Mouse (Mus musculus): ENCODE results near the gene Dnajc9. TPM values are rescaled to one million over a fixed set of nuclear protein-coding genes. Genes with fewer than 3 reads are reported as not detected.

Gene Dnajc9
- polyA plus RNA-seq, 1 experiment from 2014 or later = 119 TPM

DNA sequence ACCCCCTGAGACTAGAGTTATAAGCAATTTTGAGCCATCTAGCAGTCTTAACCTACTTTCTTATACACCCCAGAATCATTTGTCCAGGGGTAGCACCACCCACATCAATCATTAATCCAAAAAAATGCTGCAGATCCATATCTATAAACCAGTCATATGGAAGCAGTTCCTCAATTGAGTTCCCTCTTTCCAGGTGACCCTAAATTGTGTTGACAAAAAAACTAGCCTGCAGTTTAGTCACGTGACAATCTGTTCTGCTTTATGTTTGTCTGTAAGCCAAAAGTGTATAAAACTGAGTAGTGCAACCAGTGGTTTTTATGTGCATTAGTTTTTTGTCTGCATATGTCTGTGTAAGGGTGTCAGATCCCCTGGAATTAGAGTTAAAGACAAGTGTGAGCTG lies 16.9 kb downstream of the Dnajc9 start:
- Histone ChIP-seq H3K27ac (ENCODE audit: low read length) (no peak overlapping the region), H3K27me3 (replicated peaks; ENCODE audit: control insufficient read depth, insufficient read depth, low read length) (no peaks in the 10 kb centered on the region), H3K9me3 (ENCODE audit: control insufficient read depth, low read length) (no peaks in the 10 kb centered on the region), H3K4me1 (ENCODE audit: control insufficient read depth, insufficient read depth, low read length) (0 out of 2 replicates have a peak, but pooled peaks cover 2% of the 10 kb centered on the region), H3K4me2 (ENCODE audit: low read depth, low read length) (no peak overlapping the region), H3K4me3 (ENCODE audit: low read length) (no peak overlapping the region), H3K36me3 (ENCODE audit: control insufficient read depth, insufficient read depth, low read length) (0 out of 2 replicates have a peak, but pooled peaks cover 7% of the 10 kb centered on the region), H3K9ac (ENCODE audit: low read depth, low read length) (no peak overlapping the region)
- no peak for ATAC-seq
- WGBS = 80% methylated on average over 1 of the region's 1 CpGs

DNA sequence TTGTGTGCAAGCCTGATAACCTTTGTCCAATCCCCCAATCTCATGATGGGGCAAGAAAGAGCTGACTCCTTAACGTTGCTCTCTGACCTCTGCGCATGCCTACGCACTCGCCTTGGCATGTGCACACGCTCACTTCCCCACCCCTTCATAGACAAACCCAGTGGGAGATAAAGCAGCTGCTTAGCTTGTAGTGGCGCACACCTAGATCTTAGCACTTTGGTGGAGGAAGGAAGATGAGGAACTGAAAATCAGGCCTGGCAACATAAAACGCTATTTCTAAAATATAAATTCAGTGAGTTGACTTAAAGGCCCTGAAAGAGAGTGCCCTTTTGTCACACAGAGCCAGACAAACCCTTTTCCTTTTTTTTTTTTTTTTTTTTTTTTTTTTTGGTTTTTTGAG lies 17.9 kb downstream of the Dnajc9 start:
- Histone ChIP-seq H3K4me1 (ENCODE audit: control insufficient read depth, insufficient read depth, low read length) (no peaks in the 10 kb centered on the region), H3K27me3 (replicated peaks; ENCODE audit: control insufficient read depth, insufficient read depth, low read length) (no peaks in the 10 kb centered on the region), H3K4me3 (ENCODE audit: low read length) (no peak overlapping the region), H3K9ac (ENCODE audit: low read depth, low read length) (no peak overlapping the region), H3K4me2 (ENCODE audit: low read depth, low read length) (no peak overlapping the region), H3K36me3 (ENCODE audit: control insufficient read depth, insufficient read depth, low read length) (0 out of 2 replicates have a peak, but pooled peaks cover 7% of the 10 kb centered on the region), H3K27ac (ENCODE audit: low read length) (no peak overlapping the region), H3K9me3 (ENCODE audit: control insufficient read depth, low read length) (no peaks in the 10 kb centered on the region)
- WGBS = 80% methylated on average over 7 of the region's 7 CpGs
- ATAC-seq = no peak

DNA sequence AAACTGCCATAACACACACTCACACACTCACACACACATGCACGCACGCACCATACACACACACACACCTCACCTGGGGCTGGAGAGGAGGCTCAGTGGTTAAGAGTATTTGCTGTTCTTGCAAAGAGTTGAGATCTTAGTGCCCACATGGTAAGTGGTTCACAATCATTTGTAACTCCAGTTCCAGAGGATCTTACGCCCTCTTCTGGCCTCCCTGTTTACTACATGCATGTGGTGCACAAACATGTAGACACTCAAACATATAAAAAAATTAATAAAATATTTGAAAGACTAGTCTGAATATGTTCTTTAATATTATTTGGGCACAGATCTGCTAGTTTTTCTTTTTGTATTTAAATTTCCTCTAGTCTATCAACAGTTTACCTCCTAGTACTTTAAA lies 20.4 kb downstream of the Dnajc9 start:
- no peaks in the 10 kb centered on the region for H3K27me3 ChIP-seq (replicated peaks; ENCODE audit: control insufficient read depth, insufficient read depth, low read length)
- no peaks in the 10 kb centered on the region for H3K4me1 ChIP-seq (ENCODE audit: control insufficient read depth, insufficient read depth, low read length)
- H3K4me3 ChIP-seq (ENCODE audit: low read length) = no peak overlapping the region
- no peak overlapping the region for H3K9ac ChIP-seq (ENCODE audit: low read depth, low read length)
- 0 out of 2 replicates have a peak, but pooled peaks cover 12% of the 10 kb centered on the region for H3K36me3 ChIP-seq (ENCODE audit: control insufficient read depth, insufficient read depth, low read length)
- 90% methylated on average over 3 of the region's 3 CpGs for WGBS
- no peak overlapping the region for H3K4me2 ChIP-seq (ENCODE audit: low read depth, low read length)
- no peaks in the 10 kb centered on the region for H3K9me3 ChIP-seq (ENCODE audit: control insufficient read depth, low read length)
- ATAC-seq = no peak
- H3K27ac ChIP-seq (ENCODE audit: low read length) = no peak overlapping the region

DNA sequence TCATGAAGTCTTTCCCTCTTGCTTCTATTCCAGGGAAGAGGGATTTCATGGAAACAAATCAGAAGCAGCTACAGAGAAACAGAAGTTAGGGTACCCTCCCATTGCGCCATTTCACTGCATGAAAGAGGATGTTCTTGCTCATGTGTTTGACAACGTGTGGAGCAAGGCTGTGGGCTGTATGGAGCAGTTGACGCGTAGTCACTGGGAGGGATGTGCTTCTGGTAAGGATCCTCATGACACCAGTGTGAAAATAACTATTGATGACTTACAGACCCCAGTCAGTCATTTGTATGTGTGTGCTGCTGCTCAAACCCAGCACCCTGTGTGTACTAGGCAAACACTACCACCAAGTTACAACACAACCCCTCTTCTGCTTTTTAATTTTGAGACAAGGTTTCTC lies 25.5 kb downstream of the Dnajc9 start:
- Histone ChIP-seq H3K36me3 (ENCODE audit: control insufficient read depth, insufficient read depth, low read length) (peaks cover 16% of the 10 kb centered on the region; the same call in 1 of the 2 replicates), H3K4me2 (ENCODE audit: low read depth, low read length) (no peak overlapping the region), H3K27me3 (replicated peaks; ENCODE audit: control insufficient read depth, insufficient read depth, low read length) (no peaks in the 10 kb centered on the region), H3K4me1 (ENCODE audit: control insufficient read depth, insufficient read depth, low read length) (no peaks in the 10 kb centered on the region), H3K9ac (ENCODE audit: low read depth, low read length) (no peak overlapping the region), H3K27ac (ENCODE audit: low read length) (no peak overlapping the region), H3K4me3 (ENCODE audit: low read length) (no peak overlapping the region), H3K9me3 (ENCODE audit: control insufficient read depth, low read length) (no peaks in the 10 kb centered on the region)
- 93% methylated on average over 4 of the region's 4 CpGs for WGBS
- ATAC-seq = no peak

DNA sequence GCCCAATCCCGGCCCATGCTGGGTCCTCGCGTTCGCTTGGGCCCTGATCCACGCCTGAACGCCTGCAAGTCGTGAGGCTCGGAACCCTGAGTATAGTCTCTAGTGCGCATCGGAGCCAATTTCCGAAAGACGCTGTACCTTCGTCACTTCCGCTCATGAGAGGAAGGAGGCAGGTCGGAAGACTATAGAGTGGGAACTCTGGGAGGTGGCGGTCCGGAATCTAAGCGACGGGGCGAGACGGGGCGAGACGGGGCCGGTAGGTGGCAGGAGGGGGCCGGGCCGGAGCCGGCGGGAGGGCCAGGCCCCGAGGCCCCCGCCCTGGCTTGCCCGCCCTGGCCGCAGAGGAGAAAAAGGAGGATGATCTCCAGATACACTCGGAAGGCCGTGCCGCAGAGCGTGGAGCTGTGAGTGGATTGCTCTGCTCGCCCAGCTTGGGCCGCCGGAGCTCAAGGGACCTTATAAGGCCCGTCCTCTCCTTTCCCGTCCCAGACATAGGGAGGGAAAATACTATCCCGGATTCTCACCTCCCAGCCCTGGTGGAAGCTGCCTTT lies 40.6 kb downstream of the Dnajc9 start, which contains the start of the genes Ecd and Fam149b:
Ecd (minus strand) TSS at position 131 of the 551 bp plus-strand sequence.
Fam149b (plus strand) TSS at position 172 of the 551 bp plus-strand sequence.
- Histone ChIP-seq H3K4me2 (ENCODE audit: low read depth, low read length) (peak within 1 kb of the TSS; percentile 69), H3K9me3 (ENCODE audit: control insufficient read depth, low read length) (no peaks in the 10 kb centered on the region), H3K4me1 (ENCODE audit: control insufficient read depth, insufficient read depth, low read length) (no peaks in the 10 kb centered on the region), H3K27me3 (replicated peaks; ENCODE audit: control insufficient read depth, insufficient read depth, low read length) (no peaks in the 10 kb centered on the region), H3K36me3 (ENCODE audit: control insufficient read depth, insufficient read depth, low read length) (peaks cover 3% of the 10 kb centered on the region; the same call in 1 of the 2 replicates), H3K9ac (ENCODE audit: low read depth, low read length) (peak within 1 kb of the TSS; percentile 96), H3K27ac (ENCODE audit: low read length) (peak within 1 kb of the TSS; percentile 96), H3K4me3 (ENCODE audit: low read length) (peak within 1 kb of the TSS; percentile 84)
- ATAC-seq = peak; percentile 99
- under 1% methylated on average over 42 of the region's 42 CpGs for WGBS

DNA sequence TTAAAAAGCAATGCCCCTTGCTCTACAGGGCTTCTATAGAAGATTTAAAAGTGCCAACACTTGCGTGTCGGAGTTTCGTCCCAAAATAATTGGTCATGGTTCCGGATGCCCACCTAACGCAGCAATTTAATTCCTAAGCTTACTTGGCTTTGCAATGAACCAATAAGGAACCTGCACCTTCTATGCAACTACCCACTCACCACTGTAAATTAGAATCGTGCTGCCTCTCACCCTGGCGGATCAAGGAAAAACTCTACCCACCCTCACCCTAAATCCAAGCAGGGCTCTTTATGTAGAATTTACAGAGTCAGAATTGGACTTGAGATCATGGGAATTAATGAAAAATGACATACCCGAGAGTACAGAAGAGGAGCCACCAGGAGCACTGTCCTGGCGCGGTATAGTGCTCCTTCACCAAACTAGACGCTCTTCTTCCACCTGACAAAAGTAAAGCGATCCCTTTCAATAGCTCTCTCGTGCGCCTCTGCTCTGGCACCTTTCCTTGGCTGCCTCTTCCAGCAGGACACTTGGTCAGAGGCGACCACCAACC lies 41.2 kb downstream of the Dnajc9 start:
- ATAC-seq = peak; percentile 75
- Histone ChIP-seq H3K4me1 (ENCODE audit: control insufficient read depth, insufficient read depth, low read length) (no peaks in the 10 kb centered on the region), H3K27ac (ENCODE audit: low read length) (peak overlapping the region; percentile 78), H3K4me3 (ENCODE audit: low read length) (peak overlapping the region; percentile 84), H3K27me3 (replicated peaks; ENCODE audit: control insufficient read depth, insufficient read depth, low read length) (no peaks in the 10 kb centered on the region), H3K36me3 (ENCODE audit: control insufficient read depth, insufficient read depth, low read length) (no peaks in the 10 kb centered on the region; the same call in 1 of the 2 replicates), H3K9me3 (ENCODE audit: control insufficient read depth, low read length) (no peaks in the 10 kb centered on the region), H3K4me2 (ENCODE audit: low read depth, low read length) (peak overlapping the region; percentile 59), H3K9ac (ENCODE audit: low read depth, low read length) (peak overlapping the region; percentile 96)
- 4% methylated on average over 15 of the region's 15 CpGs for WGBS

DNA sequence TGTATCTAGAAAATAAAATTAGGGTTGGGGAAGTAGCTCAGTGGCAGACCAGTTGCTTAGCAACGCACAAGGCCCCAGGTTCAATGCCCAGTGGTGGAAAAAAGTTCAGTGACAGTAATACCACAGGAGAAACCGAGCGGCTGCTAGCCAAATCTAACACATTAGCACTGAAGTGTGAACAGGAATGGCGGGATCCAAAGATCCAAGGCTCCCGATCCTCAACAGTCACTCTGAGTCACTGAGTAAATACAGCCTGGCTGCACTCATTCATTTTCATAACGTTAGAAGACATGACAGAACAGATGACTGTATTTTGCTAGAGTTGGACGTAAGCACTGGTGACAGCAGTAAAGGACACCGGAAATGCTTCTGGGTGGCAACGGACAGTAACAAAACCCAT lies 42.8 kb downstream of the Dnajc9 start:
- no peak overlapping the region for H3K27ac ChIP-seq (ENCODE audit: low read length)
- H3K27me3 ChIP-seq (replicated peaks; ENCODE audit: control insufficient read depth, insufficient read depth, low read length) = no peaks in the 10 kb centered on the region
- no peaks in the 10 kb centered on the region for H3K4me1 ChIP-seq (ENCODE audit: control insufficient read depth, insufficient read depth, low read length)
- no peak overlapping the region for H3K4me3 ChIP-seq (ENCODE audit: low read length)
- ATAC-seq = no peak
- peaks cover 7% of the 10 kb centered on the region for H3K36me3 ChIP-seq (ENCODE audit: control insufficient read depth, insufficient read depth, low read length)
- H3K9ac ChIP-seq (ENCODE audit: low read depth, low read length) = no peak overlapping the region
- no peak overlapping the region for H3K4me2 ChIP-seq (ENCODE audit: low read depth, low read length)
- 76% methylated on average over 9 of the region's 9 CpGs for WGBS
- H3K9me3 ChIP-seq (ENCODE audit: control insufficient read depth, low read length) = no peaks in the 10 kb centered on the region

DNA sequence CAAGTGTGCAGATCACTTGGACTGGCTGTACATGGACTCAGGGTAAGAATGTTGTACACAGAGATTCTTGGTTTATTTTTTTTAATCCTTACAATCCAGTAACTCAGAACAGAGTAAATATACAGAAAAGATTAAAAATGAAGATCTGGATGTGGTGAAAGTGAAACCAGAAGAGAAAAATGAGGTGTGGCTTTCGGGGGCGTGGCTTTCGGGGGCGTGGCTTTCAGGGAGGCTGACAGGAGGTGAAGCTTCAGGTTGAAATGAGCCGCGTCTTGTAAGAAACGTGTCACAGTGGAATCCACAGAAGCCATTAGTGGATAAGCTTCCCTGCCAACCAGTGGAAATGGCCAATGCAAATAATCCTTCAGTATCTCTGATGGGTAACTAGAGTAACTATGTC lies 47.8 kb downstream of the Dnajc9 start:
- Histone ChIP-seq H3K9ac (ENCODE audit: low read depth, low read length) (no peak overlapping the region), H3K4me3 (ENCODE audit: low read length) (no peak overlapping the region), H3K9me3 (ENCODE audit: control insufficient read depth, low read length) (no peaks in the 10 kb centered on the region), H3K27me3 (replicated peaks; ENCODE audit: control insufficient read depth, insufficient read depth, low read length) (no peaks in the 10 kb centered on the region), H3K4me1 (ENCODE audit: control insufficient read depth, insufficient read depth, low read length) (no peaks in the 10 kb centered on the region), H3K27ac (ENCODE audit: low read length) (no peak overlapping the region), H3K4me2 (ENCODE audit: low read depth, low read length) (no peak overlapping the region), H3K36me3 (ENCODE audit: control insufficient read depth, insufficient read depth, low read length) (peaks cover 19% of the 10 kb centered on the region)
- 83% methylated on average over 7 of the region's 7 CpGs for WGBS
- ATAC-seq = no peak

DNA sequence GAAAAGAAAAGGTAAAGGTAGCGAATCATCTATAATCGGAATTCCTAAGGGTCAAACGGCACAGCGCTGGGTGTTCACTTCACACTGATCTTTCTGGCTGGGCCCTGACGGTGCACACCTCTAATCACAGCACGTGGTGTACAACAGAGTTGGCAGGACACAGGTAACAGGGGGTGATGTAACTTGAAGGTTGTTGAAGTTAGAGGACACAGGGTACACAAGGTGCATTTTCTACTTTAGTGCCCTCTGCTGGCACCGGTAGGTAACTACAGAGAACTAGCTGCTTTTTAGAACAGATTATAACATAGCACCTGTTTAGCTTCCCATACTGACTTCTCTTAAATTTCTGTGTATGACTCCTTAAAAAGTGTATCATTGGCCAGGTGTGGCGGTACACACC lies 48.6 kb downstream of the Dnajc9 start:
- peaks cover 19% of the 10 kb centered on the region for H3K36me3 ChIP-seq (ENCODE audit: control insufficient read depth, insufficient read depth, low read length)
- H3K9me3 ChIP-seq (ENCODE audit: control insufficient read depth, low read length) = no peaks in the 10 kb centered on the region
- H3K9ac ChIP-seq (ENCODE audit: low read depth, low read length) = no peak overlapping the region
- no peaks in the 10 kb centered on the region for H3K27me3 ChIP-seq (replicated peaks; ENCODE audit: control insufficient read depth, insufficient read depth, low read length)
- H3K4me2 ChIP-seq (ENCODE audit: low read depth, low read length) = no peak overlapping the region
- no peak overlapping the region for H3K27ac ChIP-seq (ENCODE audit: low read length)
- no peak for ATAC-seq
- no peaks in the 10 kb centered on the region for H3K4me1 ChIP-seq (ENCODE audit: control insufficient read depth, insufficient read depth, low read length)
- H3K4me3 ChIP-seq (ENCODE audit: low read length) = no peak overlapping the region
- 85% methylated on average over 8 of the region's 8 CpGs for WGBS
